Mouse (Mus musculus) megakaryocyte, embryonic 14.5 days (primary cell): ENCODE data around the gene Erh.

ENCODE experiments used
- FLI1 ChIP-seq: IDR thresholded peaks from 2 replicates; pipeline ENCODE4 v1.6.1; 2012; ENCODE audit warnings: low read length, inconsistent platforms, mixed read lengths
- GATA1 ChIP-seq: IDR thresholded peaks from 3 replicates; pipeline ENCODE4 v1.6.1; 2012; ENCODE audit warnings: mixed read lengths, low read length, inconsistent platforms, borderline replicate concordance

DNA sequence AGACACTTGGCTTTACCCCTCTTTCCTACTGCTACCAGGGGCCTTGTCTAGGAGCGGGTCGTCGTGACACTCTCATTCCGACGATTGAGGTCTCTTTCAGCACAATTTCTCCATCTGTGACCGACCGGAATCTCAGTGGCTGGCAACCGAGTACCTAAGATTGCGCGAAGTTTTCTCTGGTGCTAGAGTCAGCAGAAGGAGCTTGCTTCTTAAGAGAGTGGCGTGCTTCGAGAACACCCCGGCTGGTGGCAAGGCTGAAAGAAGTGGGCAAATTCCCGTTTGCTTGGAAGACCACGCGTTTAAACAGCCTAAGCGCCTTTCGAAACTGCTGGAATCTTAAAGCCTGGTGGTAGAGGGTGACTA lies 346 bp upstream of the Erh start:
- no peak for TF ChIP-seq GATA1
- no peak for TF ChIP-seq FLI1
